Mouse (Mus musculus): ENCODE data around the gene Soga3. TPM values are rescaled to one million over a fixed set of nuclear protein-coding genes. Genes with fewer than 3 reads are reported as not detected.
A peak's percentile ranks its signal among the peaks of the same experiment; 100 is the strongest.

Soga3 gene
- total RNA-seq, 4 experiments from 2014 or later: 147 to 163 (median 159) TPM

DNA sequence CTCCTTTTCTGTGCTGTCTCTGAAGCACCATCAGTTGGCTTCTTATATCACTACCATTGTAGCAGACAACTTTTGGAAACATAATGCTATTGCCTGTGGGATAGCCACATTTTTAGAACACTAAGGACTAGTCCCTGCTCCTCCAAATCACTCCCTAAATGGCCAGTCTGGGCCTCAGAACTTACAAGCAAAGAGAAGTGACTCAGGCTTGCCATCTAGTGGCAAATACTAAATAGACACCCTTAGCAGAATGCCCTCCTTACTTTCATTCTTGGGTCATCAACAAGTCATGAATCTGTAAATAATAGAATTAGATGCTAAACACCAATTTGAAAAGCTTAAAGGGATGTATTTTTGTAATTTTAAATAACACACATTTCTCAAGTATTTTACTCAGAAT, 63.1 kb downstream of the Soga3 start:
- no peak for DNase-seq (ENCODE audit: low spot score in 2 of 2)

DNA sequence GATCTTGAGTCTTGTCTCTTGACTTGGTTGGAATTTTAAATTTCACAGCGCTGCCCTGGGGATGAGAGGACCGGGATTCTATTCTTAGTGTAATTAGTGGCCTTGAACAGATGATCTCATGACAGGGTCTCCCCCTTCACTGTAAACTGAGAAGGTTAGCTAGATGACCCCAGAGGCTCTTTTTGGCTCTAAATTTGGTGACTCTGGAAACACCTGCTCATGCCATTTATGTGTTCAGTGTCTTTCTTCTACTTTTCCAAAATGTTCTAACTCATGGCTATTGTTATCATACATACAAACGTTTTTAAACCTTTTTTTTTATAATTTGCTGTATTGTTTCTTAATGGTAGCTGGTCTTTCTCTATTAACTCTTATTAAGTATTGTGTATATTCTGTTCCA, 65.1 kb downstream of the Soga3 start:
- DNase-seq (ENCODE audit: low spot score in 2 of 2): no peak

DNA sequence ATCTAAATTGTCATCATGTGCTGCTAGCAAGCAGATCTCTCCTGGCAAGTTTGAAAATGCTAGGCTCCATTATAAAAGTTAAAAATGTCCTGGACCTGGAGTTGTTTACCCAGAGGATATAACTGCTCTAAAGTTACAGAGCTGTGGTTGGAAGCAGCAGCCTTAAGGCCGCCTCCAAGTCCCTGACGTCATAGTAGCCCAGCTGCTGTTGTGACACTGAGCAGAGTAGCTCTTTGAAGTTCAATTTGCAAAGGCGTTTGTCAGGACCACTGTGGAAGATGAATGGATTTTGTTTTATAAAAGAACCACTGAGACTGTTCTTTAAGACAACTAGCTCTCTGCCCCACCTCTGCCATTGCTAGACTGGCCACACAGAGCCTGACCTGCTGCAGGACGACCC, 67.8 kb downstream of the Soga3 start, which contains the start of gene 9330159F19Rik:
Gene 9330159F19Rik (plus strand): TSS at position 154 of the 400 bp plus-strand sequence.
- peak; percentile 41 to 50 for DNase-seq (ENCODE audit: low spot score in 2 of 2)

DNA sequence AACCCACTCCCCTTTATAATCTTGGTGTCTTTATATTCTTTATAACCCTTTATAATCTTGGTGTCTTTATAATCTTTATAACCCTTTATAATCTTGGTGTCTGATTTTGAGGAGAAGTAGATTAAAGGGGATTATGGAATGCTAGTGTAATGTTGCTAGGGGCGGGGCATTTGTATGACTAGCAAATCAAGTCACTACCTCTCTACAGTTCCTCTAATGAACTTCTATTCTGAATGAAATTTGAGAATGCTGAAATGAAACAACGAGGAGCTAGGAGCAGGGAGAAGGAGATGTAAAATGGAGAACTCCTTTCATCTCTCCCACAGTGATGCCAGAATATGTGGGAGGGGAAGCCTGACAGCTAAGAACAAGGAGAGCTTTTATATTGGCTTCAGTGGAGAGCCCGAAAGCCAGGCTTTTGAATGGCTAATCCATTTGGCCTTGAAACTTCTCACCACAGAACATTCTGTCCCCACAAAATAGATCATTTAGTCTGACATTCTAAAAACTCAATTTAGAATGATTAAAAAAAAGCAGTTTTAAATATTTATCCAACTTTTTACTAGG, 70.0 kb downstream of the Soga3 start:
- peak in 1 of 2 experiments; percentile 44 for DNase-seq (ENCODE audit: low spot score in 2 of 2)

DNA sequence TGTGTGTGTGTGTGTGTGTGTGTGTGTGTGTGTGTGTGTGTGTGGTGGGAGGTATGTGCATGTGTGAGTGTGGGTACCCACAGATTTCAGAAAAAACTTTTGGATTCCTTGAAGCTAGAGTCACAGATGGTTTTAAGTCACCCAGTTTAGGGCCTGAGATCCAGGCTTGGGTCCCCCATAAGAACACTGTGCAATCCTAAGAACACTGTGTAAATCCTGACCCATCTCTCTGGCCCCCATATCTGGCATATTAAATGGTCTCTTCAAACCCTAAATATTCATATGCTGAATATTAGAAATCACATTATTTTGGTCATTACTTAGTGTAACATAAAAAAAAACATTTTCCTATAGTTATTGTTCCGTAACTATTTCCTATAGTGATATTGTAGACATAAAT, 73.3 kb downstream of the Soga3 start:
- no peak for DNase-seq (ENCODE audit: low spot score in 2 of 2)

DNA sequence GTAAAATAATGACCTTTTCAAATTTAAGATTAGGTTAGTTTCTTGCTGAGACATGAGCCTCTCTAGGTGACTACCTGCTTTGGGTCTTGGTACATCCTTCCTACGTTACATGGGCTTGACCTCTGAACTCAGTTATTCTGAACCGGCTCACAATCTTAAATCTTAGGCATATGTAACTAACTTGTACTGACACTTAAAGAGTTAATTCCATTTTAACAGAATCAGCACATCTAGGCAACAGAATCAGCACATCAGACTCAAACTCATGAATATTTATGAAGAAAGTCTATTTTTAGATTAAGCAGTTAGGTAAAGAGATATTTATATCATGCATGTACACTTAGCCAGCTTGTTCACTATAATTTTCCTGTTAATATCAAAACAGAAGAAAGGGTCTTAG, 73.8 kb downstream of the Soga3 start:
- DNase-seq (ENCODE audit: low spot score in 2 of 2): no peak

DNA sequence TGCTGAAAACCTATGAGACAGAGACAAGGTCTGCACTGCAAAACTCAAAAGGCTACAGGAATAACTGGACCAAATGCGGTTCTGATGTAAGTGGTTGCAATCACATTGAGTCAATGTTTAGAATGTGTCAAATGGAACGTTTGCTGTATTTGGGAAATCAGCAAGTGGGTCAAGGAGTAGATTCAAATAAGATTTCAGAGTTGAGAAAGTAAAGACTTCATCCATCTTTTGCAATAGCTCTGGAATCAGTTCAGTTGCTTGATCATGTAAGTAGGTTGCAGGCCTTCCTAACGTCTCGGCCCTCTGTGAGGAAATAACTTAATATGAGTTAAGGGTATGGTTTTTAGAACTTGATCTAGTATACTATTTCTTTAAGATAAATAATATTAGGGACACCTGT, 81.7 kb downstream of the Soga3 start:
- no peak for DNase-seq (ENCODE audit: low spot score in 2 of 2)

DNA sequence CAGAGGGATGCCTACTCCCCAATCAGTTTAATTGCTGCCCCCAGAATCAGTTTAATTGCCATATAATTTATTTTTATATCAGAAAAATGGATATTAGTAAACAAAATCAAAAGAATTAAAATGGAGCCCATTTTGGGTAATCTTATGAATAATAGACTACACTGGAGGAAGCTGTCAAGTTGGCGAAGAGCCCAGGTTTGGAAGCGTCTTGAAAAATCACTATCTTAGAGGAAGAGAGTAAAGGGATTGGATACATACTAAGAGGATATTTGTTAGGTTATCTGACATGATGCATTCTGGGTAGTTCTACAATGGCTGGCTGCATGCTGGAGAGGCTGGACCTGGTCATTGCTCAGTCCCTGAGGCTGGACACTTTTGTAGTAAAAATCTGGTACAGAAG, 87.6 kb downstream of the Soga3 start:
- no peak for DNase-seq (ENCODE audit: low spot score in 2 of 2)

Other genes starting within 250 kb of the Soga3 start
- not detected for gene 2310057J18Rik, start 157.5 kb upstream of the Soga3 start, total RNA-seq (2022)
- gene Gm49353, start 55.1 kb downstream of the Soga3 start, total RNA-seq (2022): 10 to 100 TPM; 13.3 to 37.4 (median 24.0) TPM
- 10 to 100 TPM; 60.2 to 99.7 (median 75.6) TPM for gene 9330159F19Rik, start 67.8 kb downstream of the Soga3 start, total RNA-seq (2022)
- gene Echdc1, start 169.3 kb downstream of the Soga3 start, total RNA-seq (2022): 10 to 100 TPM; 29.0 to 42.3 (median 33.7) TPM
- gene Rnf146, start 218.6 kb downstream of the Soga3 start, total RNA-seq (2022): 100 to 1,000 TPM in 2 of 4 experiments, 10 to 100 TPM in 2; 90.8 to 103 (median 97.6) TPM

Data from layer of hippocampus, adult 8-10 months (tissue).